Mouse (Mus musculus): Measurements from ENCODE around the gene Kcnh8.

Gene Kcnh8

GRCm38 (mm10) chr17:52602093-52602780 lies at the start of gene Kcnh8:
TSS of gene Kcnh8 (plus strand) at chr17:52602709.
- DNase-seq (ENCODE audit: low spot score) = peak; percentile 3

GRCm38 (mm10) chr17:52559961-52560720 lies 42.4 kb upstream of the Kcnh8 start:
- DNase-seq (ENCODE audit: low spot score) = peak; percentile 58

GRCm38 (mm10) chr17:52565467-52566155 lies 36.9 kb upstream of the Kcnh8 start:
- no peak for DNase-seq (ENCODE audit: low spot score)

- no peak for DNase-seq (ENCODE audit: low spot score)
Measured at GRCm38 (mm10) chr17:52569584-52570270, 32.8 kb upstream of the Kcnh8 start.

GRCm38 (mm10) chr17:52572229-52572628 lies 30.3 kb upstream of the Kcnh8 start:
- DNase-seq (ENCODE audit: low spot score) = no peak

- DNase-seq (ENCODE audit: low spot score) = no peak
Measured at GRCm38 (mm10) chr17:52591503-52592194, 10.9 kb upstream of the Kcnh8 start.

GRCm38 (mm10) chr17:52599141-52599540 lies 3.4 kb upstream of the Kcnh8 start:
- no peak for DNase-seq (ENCODE audit: low spot score)

- DNase-seq (ENCODE audit: low spot score) = peak; percentile 57
Measured at GRCm38 (mm10) chr17:52600882-52601371, 1.6 kb upstream of the Kcnh8 start.

- DNase-seq (ENCODE audit: low spot score) = no peak
Measured at GRCm38 (mm10) chr17:52602781-52603170, 267 bp downstream of the Kcnh8 start.

- DNase-seq (ENCODE audit: low spot score) = no peak
Measured at GRCm38 (mm10) chr17:52603411-52603810, 902 bp downstream of the Kcnh8 start.

- no peak for DNase-seq (ENCODE audit: low spot score)
Measured at GRCm38 (mm10) chr17:52611382-52611781, 8.9 kb downstream of the Kcnh8 start.

GRCm38 (mm10) chr17:52649186-52649585 lies 46.7 kb downstream of the Kcnh8 start:
- no peak for DNase-seq (ENCODE audit: low spot score)

- no peak for DNase-seq (ENCODE audit: low spot score)
Measured at GRCm38 (mm10) chr17:52691988-52692387, 89.5 kb downstream of the Kcnh8 start.

GRCm38 (mm10) chr17:52701944-52702343 lies 99.4 kb downstream of the Kcnh8 start:
- DNase-seq (ENCODE audit: low spot score) = no peak

GRCm38 (mm10) chr17:52712319-52712718 lies 109.8 kb downstream of the Kcnh8 start:
- no peak for DNase-seq (ENCODE audit: low spot score)

GRCm38 (mm10) chr17:52722214-52722613 lies 119.7 kb downstream of the Kcnh8 start:
- DNase-seq (ENCODE audit: low spot score) = no peak

GRCm38 (mm10) chr17:52728806-52729205 lies 126.3 kb downstream of the Kcnh8 start:
- no peak for DNase-seq (ENCODE audit: low spot score)

GRCm38 (mm10) chr17:52738436-52738835 lies 135.9 kb downstream of the Kcnh8 start:
- DNase-seq (ENCODE audit: low spot score) = no peak

GRCm38 (mm10) chr17:52788151-52788550 lies 185.6 kb downstream of the Kcnh8 start:
- no peak for DNase-seq (ENCODE audit: low spot score)

GRCm38 (mm10) chr17:52804463-52804862 lies 202.0 kb downstream of the Kcnh8 start:
- DNase-seq (ENCODE audit: low spot score) = no peak

GRCm38 (mm10) chr17:52810773-52811172 lies 208.3 kb downstream of the Kcnh8 start:
- DNase-seq (ENCODE audit: low spot score) = no peak

Data from layer of hippocampus, adult 11-12 months (tissue).